Mouse (Mus musculus) lung, postnatal 25 days (tissue): ENCODE measurements around the gene Helt.
A peak's percentile ranks its signal among the peaks of the same experiment; 100 is the strongest.
"Not testable (repeated sequence)": the region's sequence is repeated elsewhere in the genome, so short reads cannot be mapped to it uniquely, and the experiment has no call there.

Source experiments
- DNase-seq: peaks from one replicate; pipeline ENCODE4 v3.0.0; 2022; ENCODE audit warnings: low spot score

The Helt gene

DNA sequence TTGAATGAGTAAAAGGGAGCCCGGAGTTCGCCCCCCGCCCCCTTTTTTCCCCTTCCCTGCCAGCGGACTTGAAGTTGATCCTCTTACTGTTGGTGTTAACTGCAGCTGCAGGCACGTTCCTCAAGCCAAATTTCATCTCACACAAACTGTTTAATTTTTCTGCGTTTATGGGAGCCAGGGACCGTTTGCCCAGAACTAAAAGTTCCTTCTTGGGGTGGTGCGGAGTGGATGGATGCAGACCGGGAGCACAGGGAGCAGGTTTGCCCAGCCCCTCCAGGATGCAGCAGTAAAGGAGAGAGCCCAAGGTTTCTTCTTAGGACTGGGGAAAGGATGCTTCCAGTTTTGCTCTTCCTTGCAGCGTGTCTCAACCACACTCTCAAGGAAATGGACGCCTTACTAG, 2.1 kb upstream of the Helt start:
- DNase-seq: no peak

DNA sequence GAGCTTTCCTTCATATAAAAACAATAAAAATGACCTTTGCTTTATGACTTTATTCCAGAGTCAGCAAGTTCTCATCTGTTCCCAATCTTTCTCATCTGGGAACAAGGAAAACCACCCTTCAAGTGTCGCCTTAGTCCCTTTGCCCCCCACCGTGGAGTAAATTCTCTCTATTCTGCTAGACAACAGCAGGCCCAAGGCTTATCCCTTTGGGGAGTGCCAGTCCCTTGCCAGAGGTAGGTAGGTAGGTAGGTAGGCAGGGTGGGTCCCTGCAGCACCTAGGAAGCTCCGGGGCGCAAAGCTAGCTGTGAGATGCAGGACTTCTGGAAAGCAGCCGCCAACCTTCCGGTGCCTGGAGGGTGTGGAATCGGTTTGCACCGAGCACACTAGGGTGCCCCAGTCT, 1.5 kb upstream of the Helt start:
- DNase-seq: no peak

DNA sequence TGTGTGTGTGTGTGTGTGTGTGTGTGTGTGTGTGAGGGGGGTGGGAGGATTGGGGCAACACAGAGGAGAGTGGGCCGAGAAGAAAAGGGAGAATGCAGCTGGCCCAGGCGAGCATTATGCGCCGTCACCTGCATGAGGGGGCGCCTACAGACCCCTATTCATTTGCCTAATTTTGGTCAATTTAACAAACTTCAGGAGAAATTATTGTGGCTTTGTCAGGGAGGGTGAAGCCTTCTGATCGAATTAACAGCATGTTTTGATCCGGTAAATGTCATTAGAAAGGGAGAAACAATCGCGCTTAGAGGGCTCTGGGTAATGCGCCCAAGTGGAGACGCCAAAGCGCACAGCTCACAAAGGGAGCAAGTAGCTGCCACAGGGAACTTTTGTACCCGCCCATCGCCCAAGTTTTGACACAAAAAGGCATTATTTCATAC, 647 bp upstream of the Helt start:
- no peak for DNase-seq

DNA sequence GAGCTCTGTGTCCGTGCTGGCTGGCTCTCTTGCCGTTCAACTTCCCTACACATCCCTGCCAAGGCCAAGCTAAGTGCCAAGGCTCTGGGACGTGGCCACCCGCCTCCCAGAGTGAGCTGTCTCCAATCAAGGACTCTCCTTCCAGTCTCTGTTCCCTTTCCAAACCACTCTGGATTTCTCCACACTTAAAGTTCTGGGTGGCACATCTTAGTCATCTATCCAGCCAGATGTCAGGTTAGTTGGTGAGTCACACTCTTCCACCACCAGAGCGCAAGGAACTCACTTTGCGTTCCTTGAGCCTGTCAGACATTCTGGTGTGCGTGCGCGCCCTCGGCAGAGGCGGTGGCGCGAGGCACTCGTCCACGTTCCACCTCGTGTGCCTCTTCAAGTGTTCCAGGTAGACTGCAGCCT, 725 bp downstream of the Helt start:
- DNase-seq: no peak

DNA sequence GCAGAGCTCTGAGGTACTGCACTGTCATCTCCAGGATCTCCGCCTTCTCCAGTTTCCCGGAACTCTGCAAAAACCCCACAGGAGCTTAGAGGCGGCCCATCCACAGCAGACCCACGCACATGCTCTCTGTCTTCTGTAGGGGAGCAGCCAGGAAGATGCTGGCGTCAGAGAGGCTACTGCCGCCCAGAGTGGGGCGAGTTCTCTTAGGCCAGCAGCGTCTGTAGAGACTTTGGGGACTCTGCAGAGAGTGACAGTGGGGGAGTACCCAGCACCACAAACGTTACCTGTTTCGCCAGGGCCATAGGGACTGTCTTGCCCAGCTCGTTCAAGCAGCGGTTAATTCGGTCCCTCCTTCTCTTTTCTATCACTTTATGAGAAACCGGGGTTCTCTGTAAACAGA, 1.3 kb downstream of the Helt start:
- no peak for DNase-seq

DNA sequence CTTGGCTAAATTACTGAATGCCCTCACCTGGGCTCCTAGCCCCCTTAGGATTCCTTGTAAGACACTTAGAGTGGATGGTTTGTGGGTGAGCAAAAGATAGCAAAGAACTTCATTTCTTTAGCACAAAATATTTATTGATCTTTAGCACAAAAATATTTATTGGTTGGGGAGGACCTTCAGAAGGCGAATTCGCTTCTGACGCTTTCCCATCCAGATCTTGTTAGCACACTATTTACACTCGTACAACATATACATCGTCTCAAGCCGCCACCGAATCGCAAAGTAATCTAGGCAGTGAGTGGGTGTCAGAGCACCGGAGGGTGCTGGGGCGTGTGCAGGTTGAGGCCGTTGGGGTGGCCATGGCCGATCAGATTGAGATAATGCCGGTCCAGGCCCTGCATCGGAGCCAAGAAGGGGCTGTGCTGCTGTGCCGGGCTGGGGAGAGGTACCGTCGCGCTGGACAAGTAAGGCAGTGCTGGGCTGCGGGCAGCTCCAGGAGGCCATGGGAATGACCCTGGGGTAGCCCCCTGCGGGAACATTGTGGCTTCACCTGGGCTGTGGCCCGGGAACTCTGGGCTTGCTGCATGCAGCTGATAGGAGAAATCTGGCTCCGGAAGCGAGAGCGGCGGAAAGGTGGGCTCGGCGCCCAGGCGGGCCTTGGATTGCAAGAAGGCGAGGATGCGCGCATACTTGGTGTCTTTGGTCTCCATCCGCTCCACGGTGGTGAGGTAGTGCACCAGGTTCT, 2.4 kb downstream of the Helt start:
- DNase-seq: no peak

DNA sequence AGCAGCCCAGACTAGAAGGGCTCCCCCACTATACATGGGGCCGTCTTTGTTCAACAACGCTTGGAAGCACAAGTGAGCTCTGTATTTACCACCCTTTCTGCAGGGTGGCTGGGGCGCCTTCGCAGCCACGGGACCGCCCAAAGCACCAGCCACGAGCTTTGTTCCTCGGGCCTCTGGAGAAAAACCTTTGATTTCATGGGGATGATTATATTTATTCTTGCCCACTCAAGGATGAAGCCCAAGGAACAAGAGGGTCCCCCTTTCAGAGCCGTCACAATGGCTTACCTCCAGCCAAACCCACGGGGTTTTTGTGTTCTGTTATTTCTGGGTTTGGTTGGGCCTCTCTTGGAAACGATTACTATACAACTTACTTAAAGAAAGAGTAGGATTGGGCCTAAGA, 5.2 kb downstream of the Helt start:
- no peak for DNase-seq

DNA sequence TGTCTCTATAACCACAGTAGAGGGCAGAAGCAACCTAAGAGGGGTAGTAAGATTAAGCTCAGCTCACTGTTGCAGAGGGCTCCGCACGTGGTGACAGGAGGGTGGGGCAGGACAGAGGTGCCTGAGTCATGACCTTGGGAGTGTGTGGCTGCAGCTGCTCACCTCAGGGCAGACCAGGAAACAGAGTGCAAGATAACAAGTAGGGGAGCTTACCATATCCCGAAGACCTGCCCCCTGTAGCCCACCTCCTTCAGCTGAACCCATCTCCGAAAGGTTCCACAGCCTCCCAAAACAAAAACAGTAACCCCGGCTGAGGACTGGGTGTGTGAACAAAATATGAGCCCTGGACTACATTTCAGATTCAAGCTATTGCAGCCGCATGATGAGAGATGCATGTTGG, 6.5 kb downstream of the Helt start:
- no peak for DNase-seq

DNA sequence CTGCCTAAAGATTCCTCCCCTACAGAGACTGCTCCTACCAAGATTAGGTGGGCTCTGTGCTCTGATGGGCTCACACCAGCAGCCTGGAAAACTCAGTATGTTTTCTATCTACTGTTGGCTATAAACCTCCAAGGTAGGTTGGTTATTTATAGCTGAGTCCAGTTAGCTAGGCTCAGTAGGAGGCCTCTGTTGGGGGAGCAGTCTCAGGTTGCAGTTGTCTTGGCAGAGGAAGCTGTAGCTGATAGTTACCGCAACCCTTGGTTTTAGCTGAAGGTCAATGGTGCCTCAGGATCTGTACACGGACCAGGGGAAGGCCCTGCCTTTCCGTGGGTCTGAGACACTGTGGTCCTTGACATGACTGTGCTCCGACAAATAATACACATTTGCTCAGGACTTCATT, 8.5 kb downstream of the Helt start:
- no peak for DNase-seq

DNA sequence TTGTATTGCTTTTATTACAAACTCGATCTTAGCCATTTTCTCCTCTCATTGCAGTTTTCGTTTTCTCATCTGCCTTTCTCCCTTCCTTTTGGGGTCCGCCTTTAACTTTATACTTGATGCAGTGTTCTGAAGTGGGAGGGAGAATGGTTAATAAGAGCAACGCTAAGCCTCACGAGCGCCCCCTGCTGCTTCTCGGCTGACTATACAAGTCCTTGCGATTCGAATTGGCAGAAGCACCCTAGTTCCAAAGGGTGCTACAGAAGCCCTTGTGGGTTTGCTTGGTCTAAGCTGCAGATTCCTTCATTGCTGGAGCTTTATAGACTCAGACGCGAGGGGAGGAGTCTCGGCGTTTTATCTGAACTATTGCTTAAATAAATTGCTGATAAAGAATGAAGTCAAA, 12.9 kb downstream of the Helt start:
- peak; percentile 58 for DNase-seq

DNA sequence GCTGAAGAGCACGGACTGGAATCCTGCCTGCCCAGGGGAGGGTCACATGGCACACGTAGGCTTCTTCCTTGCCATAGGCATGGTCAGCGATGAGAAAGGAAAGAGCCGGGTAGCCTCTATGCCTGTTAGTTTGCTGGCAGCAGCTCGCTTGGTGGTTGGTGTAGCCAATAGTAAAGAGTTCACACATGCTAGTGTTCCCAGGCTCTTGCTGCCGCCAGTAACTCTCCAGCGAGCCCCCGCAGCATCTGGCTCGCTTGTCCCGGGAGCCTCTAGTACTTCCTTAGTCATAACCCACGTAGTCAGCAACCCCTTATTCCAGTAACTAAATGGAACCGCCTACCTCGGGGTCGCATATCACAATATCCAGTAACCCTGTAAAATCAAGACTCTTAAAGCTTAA, 17.5 kb downstream of the Helt start:
- DNase-seq: no peak

DNA sequence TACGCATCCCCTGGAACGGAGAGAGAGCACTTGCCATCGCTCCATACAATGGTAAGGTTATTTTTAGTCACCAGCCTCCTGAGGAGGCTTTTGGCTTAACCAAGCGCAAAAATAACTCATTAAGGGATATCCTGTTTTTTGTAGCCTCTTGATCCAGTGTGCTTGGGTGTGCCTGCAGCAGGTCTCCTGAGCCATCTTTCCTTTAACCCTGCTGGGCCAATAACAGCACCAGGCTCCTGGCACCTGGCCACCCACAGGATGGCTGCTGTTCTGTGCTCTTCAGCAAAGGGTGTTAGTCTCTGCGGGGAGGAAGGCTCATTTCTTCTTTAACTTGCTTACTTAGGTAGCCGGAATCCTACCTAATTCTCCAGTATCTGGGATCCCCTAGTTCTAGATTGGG, 23.7 kb downstream of the Helt start:
- DNase-seq: no peak

DNA sequence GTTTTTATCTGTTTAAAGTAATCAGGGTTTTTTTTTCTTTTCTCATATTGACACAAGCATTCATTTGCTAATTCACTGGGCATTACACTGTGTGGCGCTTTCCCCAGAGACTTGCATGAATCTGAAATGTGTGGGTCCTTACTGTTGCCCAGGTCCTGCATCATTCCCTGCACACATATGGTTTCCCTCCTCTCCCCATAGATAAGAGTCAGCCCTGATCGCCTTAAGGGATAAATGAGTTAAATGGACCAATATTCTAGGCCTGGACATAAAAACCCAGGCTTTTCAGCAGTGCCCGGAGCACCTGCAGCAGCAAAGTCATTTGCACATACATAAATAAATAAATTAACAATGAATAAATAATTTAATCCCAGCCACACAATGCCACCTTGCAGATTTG, 24.3 kb downstream of the Helt start:
- no peak for DNase-seq

DNA sequence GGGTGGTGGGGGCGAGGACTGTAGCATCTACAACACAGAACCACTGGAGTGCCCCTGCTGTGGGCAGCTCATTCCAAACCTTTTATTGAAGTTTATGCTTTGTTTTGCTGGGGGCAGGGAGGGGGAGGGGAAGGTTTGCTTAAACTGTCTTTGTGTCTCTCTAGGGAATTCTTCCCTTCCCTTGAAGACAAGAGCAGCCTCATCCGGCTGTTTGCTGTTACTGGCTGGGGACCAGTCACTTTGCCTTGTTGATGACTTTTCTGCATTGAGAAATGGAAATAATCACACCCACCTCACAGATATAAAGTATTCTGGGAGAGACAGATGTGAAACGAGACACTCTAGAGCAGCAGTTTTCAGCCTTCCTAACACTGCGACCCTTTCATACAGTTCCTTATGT, 27.7 kb downstream of the Helt start:
- no peak for DNase-seq

DNA sequence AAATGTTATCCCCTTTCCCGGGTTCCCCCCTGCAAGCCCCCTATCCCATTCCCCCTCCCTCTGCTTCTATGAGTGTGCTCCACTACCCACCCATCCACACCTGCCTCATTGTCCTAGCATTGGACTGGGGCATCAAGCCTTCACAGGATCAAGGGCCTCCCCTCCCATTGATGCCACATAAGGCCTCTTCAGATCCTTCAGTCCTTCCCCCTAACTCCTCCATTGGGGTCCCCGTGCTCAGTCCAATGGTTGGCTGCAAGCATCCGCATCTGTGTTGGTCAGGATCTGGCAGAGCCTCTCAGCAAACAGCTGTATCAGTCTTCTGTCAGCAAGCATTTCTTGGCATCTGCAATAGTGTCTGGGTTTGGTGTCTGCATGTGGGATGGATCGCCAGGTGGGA, 30.3 kb downstream of the Helt start:
- DNase-seq: not testable (repeated sequence)

DNA sequence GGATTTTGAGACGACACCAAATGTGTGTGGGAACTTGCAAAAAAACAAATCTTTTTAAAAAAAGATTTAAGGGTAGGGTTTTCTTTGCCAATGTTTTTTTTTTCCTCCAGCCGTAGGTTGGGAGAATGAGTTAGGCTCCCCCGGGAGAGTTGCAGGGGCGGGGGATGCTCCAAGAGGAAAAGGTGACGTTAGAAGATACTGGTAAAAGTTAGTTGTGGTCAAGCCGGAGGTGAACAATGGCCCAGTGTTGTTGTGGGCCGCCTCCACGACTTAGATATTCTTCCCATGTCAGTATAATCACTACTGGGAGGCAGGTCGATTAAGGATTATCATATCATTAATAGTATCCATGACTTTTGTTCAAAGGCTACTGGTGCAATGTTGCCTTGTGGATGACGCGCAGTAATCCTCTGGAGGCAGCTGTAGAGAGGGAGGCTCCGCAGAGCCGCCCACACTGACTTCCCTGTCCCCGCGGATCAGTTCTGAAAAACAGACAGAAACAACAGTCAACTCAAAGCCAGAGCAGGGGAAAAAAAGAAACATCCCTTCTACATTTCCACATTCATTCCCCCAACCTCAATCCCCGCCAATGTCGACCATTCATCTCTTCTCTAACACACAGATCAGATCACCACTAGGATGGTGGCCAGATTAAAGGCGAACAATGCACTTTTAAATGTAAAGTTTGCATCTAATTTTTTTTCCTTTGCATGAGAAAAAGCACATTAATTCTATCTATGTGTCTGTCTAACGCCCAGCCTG, 36.4 kb downstream of the Helt start:
- DNase-seq: no peak

DNA sequence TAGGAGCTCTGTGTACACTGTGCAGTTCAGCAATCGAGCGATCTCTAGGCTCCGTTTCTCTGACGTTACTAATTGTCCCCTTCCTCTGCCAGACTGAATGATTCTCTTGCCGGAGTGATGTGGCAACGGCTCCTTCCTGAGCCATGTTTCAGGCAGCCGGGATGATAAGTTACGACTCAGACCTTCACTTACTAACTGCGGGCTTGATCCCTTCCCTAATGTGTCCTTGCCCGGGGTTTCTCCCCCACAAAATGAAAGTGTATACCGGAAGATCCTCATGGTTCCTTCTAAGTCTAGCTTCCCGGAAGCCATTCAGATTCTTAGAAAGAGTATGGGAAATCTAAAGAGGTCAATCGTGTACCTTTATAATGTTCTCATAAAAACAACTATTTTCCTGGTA, 42.0 kb downstream of the Helt start:
- DNase-seq: no peak

DNA sequence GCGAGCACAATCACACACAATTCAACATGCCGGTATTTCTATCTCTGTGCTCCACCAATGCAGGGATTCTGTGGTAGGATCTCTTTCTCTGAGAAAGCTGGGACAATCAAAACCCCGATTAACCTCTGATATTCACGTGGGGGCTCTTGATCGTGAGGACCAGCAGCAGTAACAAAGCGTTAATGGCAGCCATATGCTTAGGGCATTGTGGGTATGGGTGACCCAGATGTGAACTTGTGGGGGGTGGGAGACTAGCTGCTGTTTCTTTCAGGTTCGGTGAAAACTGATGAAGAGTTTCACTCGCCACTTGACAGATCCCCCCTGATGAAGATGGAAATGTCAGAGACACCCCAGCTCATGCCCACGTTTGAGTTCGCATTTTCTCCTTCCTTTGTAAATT, 42.9 kb downstream of the Helt start:
- no peak for DNase-seq

DNA sequence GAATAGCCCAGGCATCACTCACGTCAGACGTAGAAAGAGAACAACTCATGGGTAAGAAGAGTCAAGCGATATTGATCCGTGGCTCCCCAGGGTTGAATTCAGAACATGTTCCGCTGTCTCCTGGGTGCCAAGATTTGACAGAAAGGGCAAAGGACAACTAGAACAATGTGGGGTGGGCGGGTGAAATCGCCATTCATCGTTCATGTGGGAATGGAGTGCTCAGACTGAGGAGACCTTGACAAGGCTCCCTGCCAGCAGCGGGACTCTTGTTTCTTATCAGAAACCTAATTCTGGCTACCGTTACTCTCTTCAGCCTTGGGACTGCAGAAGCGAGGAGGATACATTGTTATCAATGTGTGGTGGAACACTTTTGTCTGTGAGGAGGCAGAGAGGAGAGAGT, 48.1 kb downstream of the Helt start:
- DNase-seq: no peak

DNA sequence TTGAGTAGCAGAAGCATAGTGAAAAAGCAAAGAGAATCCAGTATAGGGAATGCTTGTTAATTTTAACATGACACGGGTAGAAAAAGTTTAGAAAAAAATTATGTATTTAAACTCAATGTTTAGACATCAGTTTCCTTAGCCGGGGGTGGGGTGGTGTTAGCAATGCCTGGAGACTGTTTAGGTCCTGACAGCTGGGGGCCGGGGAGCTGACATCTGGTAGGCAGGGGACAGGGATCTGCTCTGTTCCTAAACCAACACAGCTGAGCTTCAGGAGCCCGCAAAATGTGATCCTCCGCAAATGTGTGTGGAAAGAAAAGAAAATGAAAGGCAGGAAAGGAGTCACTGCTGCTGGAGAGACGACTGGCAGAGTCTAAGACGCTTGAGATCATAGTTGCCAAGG, 51.5 kb downstream of the Helt start:
- DNase-seq: no peak
